Mouse (Mus musculus) gastrocnemius, postnatal 10 days (tissue): ENCODE data around the gene Aar2. TPM values are rescaled to one million over a fixed set of nuclear protein-coding genes. Genes with fewer than 3 reads are reported as not detected.
"Not testable (repeated sequence)": the region's sequence is repeated elsewhere in the genome, so short reads cannot be mapped to it uniquely, and the experiment has no call there.

Experiments
- DNase-seq: peaks from one replicate; pipeline ENCODE4 v3.0.0; 2021; ENCODE audit warnings: mixed read lengths
- long read RNA-seq, 2 experiments: library from polyadenylated mRNA; stranded (forward); transcript quantifications; one replicate each; pipeline ENCODE4 v2.0.0; 2021
- total RNA-seq, 2 experiments: library from RNA; stranded (reverse); gene quantifications; 2 replicates each; pipeline ENCODE4 v1.2.3; 2021

The Aar2 gene
- 10 to 100 TPM; 16.2 to 18.6 TPM for total RNA-seq
- long read RNA-seq, experiment 1, transcript Aar2-201 (4 exons, 3,427 nt) = major isoform, 41 of 47 reads
- long read RNA-seq, experiment 1, partial matches to known transcripts = 1 of 47 reads
- long read RNA-seq, experiment 1, other reads (novel, unspliced or antisense) = 4 of 47 reads
- long read RNA-seq, experiment 2, transcript Aar2-201 (4 exons, 3,427 nt) = major isoform, 51 of 53 reads
- long read RNA-seq, experiment 2, partial matches to known transcripts = 0 of 53 reads
- long read RNA-seq, experiment 2, other reads (novel, unspliced or antisense) = 2 of 53 reads

DNA sequence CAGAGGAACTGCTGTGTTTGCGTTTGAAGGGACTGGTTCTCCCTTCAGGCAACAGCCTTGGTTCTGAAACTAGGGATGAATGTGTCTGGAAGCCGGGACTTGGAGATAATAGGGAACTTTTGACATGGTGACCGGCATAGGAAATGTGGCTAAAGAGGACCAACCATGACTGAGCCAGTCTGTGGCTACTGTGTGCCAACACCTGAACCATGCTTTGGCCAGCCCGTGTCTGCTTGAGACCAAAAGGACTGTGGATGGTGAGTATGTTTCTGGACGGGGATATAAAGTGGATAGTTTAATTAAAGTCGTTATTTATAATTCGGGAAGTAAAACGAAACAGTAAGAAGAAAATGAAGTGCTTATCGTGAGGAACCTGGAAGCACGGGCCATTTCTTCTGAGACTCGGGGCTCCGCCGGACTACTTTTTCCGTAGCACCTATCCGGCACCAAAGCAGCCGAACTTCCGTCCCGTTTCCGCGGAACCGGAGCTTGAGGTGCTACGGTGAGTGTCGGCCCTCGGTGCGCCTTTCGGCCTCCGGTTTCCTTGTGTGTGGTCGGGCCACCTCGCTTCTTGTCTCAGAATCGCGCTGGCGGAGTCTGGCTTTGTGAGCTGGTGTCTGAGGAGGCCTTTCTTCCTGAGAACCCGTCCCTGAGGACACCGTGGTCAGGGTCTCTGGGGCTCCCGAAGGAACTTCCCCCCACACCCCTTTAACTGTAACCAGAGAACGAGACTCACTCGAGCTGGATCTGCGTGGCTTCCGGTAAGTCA lies at the start of gene Aar2:
TSS of gene Aar2 (plus strand) at position 462 of the 769 bp plus-strand sequence.
- peak; percentile 78 for DNase-seq

DNA sequence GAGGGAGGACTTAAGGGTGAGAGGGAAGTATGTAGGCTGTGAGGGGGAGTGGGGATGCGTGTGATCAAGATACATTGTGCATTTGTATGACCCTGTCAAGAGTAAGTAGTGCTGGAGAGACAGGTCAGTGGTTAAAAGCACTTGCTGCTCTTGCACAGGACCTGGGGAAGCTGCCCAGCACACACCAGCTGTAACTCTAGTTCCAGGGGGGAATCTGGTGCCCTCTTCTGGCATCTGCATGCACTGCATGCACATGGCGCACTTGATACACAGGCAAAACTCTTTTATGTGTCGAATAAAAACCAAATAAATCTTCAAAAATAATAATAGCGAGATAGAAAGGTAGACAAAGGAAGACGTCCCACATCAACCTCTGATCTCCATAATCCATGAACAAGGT lies 49.5 kb upstream of the Aar2 start:
- peak; percentile 71 for DNase-seq

DNA sequence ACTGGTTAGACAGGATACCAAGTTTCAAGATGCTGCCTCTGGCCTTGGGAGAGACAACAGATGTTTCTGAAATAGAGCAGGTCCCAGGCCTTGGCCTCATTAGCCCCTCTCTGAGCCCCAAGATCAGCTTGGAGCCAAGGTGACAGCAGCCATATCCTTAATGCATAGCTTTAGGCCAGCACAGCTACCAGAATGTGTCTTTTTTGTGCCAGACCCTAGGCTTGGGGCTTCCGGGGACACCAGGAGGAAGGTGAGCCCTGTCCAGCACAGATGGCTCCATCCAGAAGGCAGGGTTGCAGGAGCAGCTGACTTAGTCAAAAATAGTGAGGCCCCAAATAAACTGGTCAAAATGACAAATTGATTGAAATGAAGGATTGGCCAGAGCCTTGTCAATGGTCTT lies 46.4 kb upstream of the Aar2 start:
- no peak for DNase-seq

- no peak for DNase-seq
These were observed 41.9 kb upstream of the Aar2 start for GRCm38 (mm10) chr2:156505533-156505932.

DNA sequence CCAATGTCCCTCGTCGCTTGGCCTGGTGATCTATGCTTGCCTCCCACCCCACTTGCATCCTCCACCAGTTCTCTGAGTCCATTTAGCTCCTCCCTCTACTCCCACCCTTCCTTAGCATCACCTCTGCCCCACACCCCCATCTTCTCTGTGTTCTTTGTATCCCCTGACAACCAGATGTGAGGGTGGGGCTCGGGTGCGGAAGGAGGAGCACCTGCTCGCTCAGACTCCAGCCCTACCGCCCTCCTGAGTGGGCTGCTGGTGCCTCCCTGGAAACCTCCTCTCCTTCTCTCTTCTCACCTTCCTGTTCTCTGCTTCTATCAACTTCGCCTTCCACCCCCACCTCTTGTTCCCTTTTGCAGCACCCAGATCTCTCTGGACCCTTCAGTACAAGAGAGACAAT lies 35.4 kb upstream of the Aar2 start:
- no peak for DNase-seq

GRCm38 (mm10) chr2:156512561-156512960 lies 34.8 kb upstream of the Aar2 start:
- DNase-seq = no peak

DNA sequence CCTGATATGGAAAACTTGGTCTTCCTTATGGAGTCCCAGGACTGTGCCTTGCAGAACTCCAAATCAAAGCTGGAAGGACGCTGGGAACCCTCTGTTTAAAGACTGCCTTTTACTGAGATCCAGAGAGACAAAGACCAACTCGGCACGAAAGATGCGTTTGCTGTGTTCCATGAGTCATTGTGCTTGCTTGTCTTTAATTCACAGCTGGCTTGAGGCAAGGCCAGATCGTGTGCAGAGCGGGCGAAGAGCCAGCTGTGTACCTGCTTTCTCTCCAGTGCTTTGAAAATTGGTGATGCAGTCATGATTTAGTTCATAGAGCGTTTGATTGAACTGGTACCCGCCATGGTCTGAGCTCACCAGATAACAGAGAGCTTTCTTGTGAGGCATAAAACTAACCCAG lies 32.3 kb upstream of the Aar2 start:
- no peak for DNase-seq

DNA sequence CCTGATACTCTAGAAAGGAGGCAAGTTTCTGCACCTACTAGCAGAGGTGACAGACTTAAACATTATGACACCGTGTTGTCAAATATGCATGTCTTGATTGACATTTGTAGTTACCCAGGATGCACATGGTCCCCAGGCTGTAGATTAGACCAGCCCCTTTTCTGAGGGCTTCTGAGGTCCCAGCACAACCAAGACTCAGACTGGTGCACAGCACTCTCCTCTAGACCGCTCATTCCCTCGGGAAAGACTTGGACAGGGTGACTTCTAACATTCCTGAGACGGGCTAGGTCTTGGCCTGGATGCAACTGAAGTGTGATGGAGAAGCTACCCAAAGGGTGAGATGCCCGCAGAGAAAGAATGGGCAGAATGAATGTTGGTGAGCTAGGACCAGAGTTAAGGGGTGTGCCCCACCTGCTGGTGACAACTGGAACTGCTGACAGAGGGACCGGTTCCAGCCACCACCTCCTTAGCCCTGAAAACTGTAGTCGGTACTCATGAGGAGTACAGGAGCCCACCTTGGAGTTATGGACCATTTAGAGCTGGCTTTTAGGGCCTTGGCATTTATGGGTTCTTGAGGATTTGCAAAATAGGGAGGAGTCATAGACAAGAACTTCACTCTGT lies 31.7 kb upstream of the Aar2 start:
- DNase-seq = peak; percentile 81

DNA sequence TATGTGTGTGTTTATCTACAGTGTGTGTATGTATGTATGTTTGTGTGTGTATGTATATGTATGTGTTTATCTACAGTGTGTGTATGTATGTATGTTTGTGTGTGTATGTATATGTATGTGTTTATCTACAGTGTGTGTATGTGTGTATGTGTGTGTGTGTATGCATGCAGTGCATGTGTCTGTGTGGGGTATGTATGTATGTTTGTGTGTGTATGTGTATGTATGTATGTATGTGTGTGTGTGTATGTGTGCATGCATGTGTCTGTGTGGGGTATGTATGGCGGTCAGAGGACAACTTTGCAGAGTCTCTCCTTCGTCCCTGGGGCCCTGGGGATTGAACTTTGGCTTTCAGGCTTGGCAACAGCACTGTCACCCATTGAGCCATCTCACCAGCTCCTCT lies 30.7 kb upstream of the Aar2 start:
- DNase-seq = not testable (repeated sequence)

DNA sequence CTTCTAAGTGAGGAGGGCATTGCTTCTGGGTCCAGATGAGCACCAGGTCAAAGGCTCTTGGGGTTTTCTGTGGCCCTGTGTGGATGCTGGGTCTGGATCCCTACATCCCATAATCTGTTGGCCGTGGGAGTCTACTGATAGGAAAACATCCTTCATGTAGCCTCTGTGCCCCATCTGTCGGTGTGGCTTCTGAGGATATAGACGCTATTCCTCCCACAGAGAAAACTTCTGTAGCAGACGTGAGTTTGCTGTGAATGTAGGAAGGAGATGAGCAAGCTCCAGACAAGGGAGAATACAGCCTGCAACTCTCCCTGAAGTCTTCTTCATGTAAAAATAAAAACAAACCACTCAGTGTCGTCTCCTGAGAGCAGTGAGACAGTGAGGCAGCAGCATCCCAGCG lies 29.1 kb upstream of the Aar2 start:
- DNase-seq = no peak

- no peak for DNase-seq
These were observed 27.8 kb upstream of the Aar2 start for GRCm38 (mm10) chr2:156519584-156519983.

DNA sequence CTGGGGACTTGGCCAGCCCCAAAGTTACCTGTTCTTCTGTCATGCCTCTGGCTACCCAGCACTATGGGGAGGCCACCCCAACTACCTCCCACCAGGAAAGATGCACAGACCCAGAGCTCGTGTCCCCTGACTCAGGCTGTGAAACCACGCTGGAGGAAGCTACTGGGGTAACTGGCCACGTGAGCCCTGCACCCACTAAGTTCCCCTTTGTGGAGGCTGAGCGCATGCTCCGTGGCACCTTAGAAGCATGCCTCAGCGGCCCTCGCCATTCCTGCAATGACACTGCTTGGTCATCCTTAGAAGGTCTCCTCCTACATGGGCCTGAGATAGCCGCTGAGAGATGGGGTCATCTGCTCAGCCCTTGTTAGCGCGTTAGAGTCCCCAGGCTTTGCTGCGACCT lies 24.4 kb upstream of the Aar2 start:
- no peak for DNase-seq

DNA sequence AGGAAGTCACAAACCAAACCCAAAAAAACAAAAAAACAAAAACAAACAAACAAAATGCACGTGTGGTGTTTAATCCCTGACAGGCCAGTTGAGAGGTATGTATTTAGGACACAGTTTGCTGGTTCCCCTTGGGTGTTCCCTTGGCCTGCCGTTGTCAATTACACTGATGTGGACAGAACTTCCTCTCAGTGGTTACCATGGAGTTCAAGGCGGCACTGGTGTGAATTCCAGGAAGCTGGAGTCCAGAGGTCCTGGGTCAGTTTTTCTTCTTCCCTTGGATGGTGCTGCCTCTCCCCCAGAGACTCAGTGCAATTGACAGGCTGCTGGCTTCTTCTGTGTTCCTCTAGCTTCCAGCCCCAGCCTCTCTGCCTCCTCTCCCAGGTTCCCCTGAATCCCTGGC lies 23.3 kb upstream of the Aar2 start:
- DNase-seq = no peak

DNA sequence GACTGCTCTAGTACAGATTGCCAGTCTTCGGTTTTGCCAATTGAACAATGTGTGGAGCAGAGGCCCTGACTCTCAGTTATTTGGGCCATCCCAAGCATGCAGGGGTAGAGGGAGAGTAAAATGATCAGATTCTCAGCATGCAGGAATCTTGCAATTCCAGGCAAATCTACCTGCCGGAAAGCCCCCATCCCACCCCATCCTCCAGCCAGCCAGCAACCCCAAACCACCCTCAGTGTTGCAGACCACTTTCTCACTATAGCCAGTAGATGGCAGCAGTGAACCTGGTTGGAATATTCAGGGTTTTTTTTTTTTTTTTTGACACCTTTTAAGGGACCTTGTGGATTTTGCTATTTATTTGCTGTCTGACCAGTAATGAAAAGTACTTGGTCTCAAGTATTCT lies 17.7 kb upstream of the Aar2 start:
- no peak for DNase-seq

DNA sequence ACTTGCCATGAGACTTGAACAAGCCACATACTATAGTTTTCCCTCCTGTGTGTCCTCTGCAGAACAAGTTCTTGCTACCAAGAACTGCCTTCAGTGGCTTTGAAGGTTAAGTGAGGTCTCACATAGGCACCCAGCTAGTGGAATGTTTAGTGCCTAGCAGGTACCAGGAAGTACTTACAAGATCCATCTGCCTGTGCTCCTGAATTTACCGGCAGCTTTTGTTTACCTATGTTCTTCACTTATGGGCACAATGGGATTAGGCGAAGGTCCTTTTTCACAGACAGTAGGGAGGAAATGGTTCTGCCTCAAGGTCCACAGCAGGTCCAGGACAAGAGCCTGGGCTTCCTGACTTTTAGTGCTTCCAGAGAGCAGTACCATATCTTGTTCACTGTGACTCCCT lies 14.2 kb upstream of the Aar2 start:
- DNase-seq = no peak

- no peak for DNase-seq
These were observed 8.4 kb upstream of the Aar2 start for GRCm38 (mm10) chr2:156538817-156539555.

DNA sequence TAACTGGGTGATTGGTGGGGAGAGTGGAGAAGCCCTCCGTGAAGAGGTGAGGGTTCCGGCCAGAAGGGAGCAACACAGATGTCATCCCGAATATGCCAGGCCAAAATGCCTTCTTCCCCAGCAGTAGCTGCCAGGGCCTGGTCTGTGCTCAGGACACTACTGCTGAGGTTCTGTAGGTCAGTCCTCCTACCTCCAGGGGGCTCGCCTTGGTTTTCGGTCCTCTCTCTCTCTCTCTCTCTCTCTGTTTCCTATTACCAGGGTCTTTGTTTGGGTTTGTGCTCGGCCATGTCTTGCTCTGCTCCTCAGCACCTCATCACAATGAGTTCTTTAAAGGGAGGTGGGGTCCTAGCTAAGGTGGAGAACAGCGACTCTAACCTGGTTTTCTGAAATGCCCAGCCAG lies 6.4 kb upstream of the Aar2 start:
- no peak for DNase-seq

DNA sequence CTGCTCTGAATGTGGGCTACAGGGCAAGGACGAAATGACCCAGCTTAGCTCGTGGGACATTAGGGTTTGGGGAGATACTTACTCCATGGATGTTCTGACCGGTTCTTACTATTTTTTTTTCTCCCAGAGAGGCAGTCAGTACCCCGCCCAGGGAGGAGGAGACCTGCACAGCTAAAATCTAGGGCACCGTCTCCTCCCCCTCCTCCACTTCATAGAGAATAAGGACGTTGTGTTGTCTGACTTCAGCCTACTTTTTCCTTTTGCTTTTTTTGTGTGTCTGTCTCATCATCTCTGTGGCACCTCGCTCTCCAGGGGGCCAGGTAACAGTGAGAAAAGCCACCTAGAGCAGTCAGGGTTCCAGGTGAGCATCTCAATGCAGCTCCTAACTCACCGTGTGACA lies 5.0 kb upstream of the Aar2 start:
- no peak for DNase-seq

- no peak for DNase-seq
These were observed 3.6 kb upstream of the Aar2 start for GRCm38 (mm10) chr2:156543804-156544203.

DNA sequence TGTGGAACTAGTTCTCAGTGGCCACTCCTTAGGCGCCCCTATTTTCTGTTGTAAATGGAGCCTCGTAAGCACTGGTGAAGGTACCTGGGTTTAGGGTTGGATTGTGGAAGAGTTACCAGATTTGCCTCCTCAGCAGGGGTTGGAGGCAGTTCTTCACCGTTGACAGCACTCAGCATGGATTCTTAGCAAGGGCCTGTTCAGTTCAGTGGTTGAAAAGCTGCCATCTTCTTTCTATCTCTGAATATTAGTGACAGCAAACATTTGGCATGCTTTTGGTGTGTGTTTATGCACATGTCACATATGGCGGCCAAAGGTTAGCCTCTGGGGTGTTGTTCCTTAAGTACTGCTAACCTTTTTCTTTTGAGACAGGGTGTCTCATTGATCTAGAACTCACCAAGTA lies 5.0 kb downstream of the Aar2 start:
- DNase-seq = no peak

- no peak for DNase-seq
These were observed 14.4 kb downstream of the Aar2 start for GRCm38 (mm10) chr2:156561808-156562207.

GRCm38 (mm10) chr2:156563557-156563956 lies 16.2 kb downstream of the Aar2 start:
- DNase-seq = no peak

DNA sequence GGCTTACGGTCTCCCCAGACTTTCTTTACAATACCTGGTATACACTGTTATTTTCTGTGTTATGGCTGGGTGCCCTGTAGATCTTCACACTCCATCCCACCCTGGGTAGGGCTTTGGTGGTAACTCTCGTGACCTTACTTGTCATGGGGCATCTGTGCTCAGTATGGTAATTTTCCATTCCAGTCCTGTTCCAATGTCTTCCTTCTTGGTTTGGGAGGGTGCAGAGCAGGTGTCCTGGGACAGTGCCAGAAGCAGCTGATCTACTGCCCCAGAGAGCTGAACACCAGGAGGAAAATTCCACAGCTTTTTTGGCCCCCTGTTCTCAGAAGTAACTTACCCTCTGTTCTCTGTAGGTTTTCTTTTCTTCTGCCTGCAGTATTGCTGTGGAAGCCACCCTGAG lies 19.1 kb downstream of the Aar2 start:
- no peak for DNase-seq
